Mouse (Mus musculus) bone marrow, adult 2 months (tissue): ENCODE results near the gene Fa2h.

Source experiments
- CTCF ChIP-seq: fragments of 200-500 bp; IDR thresholded peaks from 2 replicates; pipeline ENCODE4 v1.5.1; 2011; ENCODE audit warnings: low read length, control low read depth; ENCODE audit not compliant: control insufficient read depth, insufficient read depth
- POLR2A ChIP-seq: fragments of 200-500 bp; IDR thresholded peaks from 2 replicates; pipeline ENCODE4 v1.6.1; 2011; ENCODE audit warnings: low read depth, mild to moderate bottlenecking, control low read depth, low read length, borderline replicate concordance; ENCODE audit not compliant: control insufficient read depth

- no peak for TF ChIP-seq CTCF
- no peak for TF ChIP-seq POLR2A
Measured at GRCm38 (mm10) chr8:111363489-111363888, 30.1 kb downstream of the Fa2h start.
